Mouse (Mus musculus) C2C12 (cell line): ENCODE measurements around the gene Pik3ap1.
"Not testable (repeated sequence)": the region's sequence is repeated elsewhere in the genome, so short reads cannot be mapped to it uniquely, and the experiment has no call there.

Source experiments
- CTCF ChIP-seq: IDR thresholded peaks from one replicate; pipeline ENCODE4 v1.5.1; 2011; ENCODE audit not compliant: control insufficient read depth, insufficient read depth, insufficient read length
- MAX ChIP-seq: IDR thresholded peaks from one replicate; pipeline ENCODE4 v1.6.1; 2011; ENCODE audit warnings: mild to moderate bottlenecking, control low read depth
- MYOD1 ChIP-seq: IDR thresholded peaks from one replicate; pipeline ENCODE4 v1.6.1; 2011; ENCODE audit warnings: low read depth; ENCODE audit not compliant: control insufficient read depth, insufficient read length
- MYOG ChIP-seq: IDR thresholded peaks from one replicate; pipeline ENCODE4 v1.6.1; 2011; ENCODE audit not compliant: control insufficient read depth, insufficient read length; ENCODE audit errors: extremely low read depth
- USF1 ChIP-seq: IDR thresholded peaks from one replicate; pipeline ENCODE4 v1.6.1; 2011; ENCODE audit warnings: low read depth, mild to moderate bottlenecking, control low read depth, moderate library complexity

DNA sequence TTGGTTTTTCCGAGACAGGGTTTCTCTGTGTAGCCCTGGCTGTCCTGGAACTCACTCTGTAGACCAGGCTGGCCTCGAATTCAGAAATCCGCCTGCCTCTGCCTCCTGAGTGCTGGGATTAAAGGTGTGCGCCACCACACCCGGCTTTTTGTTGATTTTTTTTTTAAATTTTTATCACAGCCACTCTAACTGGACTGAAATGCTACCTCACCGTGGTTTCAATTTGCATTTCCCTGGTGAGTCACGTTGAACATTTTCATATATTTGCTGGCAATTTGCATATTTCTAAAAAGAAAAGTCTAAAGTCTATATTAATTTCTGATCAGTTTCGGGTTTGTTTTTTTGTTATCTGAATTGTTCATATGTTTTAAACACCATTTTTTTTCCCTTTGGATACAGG lies 72.3 kb downstream of the Pik3ap1 start:
- TF ChIP-seq CTCF, MYOG, MAX, MYOD1, USF1: not testable (repeated sequence)
